Mouse (Mus musculus) MEL (cell line): Measurements from ENCODE around the gene Ak4. TPM values are rescaled to one million over a fixed set of nuclear protein-coding genes. Genes with fewer than 3 reads are reported as not detected.

Experiments
- DNase-seq: peaks from one replicate; pipeline ENCODE4 v3.0.0; 2011; ENCODE audit warnings: low read depth, low spot score
- H3K27ac ChIP-seq: 2 replicates; pipeline ENCODE4 v1.5.1; 2012; ENCODE audit warnings: low read depth, mild to moderate bottlenecking, control low read depth, low read length, moderate library complexity; ENCODE audit not compliant: control insufficient read depth
- H3K27me3 ChIP-seq, 2 experiments: fragments of 150-350 bp in 1 of 2; sonication (generic) in 1 of 2; 2 replicates each; pipeline ENCODE4 v1.6.1; 2012; ENCODE audit warnings: low read length in 2 of 2, mild to moderate bottlenecking in 2 of 2, improper control_type of control experiment in 1 of 2, moderate library complexity in 1 of 2; ENCODE audit not compliant: insufficient read depth in 2 of 2, control insufficient read depth in 1 of 2
- H3K36me3 ChIP-seq, 2 experiments: 2 replicates each; pipeline ENCODE4 v1.6.1; 2012 to 2014; ENCODE audit warnings: low read length in 2 of 2, improper control_type of control experiment in 1 of 2, inconsistent platforms in 1 of 2, mild to moderate bottlenecking in 1 of 2; ENCODE audit not compliant: insufficient read depth in 2 of 2, control insufficient read depth in 1 of 2
- H3K4me1 ChIP-seq, 2 experiments: fragments of 150-350 bp in 1 of 2; sonication (generic) in 1 of 2; 2 replicates each; pipeline ENCODE4 v1.6.1; 2012; ENCODE audit warnings: low read length in 2 of 2, improper control_type of control experiment in 1 of 2, mild to moderate bottlenecking in 1 of 2; ENCODE audit not compliant: insufficient read depth in 2 of 2, control insufficient read depth in 1 of 2
- H3K4me3 ChIP-seq, 2 experiments: fragments of 150-350 bp in 1 of 2; sonication (generic) in 1 of 2; 2 replicates each; pipeline ENCODE4 v1.5.1; 2012; ENCODE audit warnings: low read depth in 2 of 2, low read length in 2 of 2, mild to moderate bottlenecking in 2 of 2, moderate library complexity in 2 of 2, control low read depth in 1 of 2, improper control_type of control experiment in 1 of 2; ENCODE audit not compliant: control insufficient read depth in 1 of 2, insufficient read depth in 1 of 2
- H3K79me2 ChIP-seq: 2 replicates; pipeline ENCODE4 v1.6.1; 2012; ENCODE audit warnings: mild to moderate bottlenecking, low read length, moderate library complexity; ENCODE audit not compliant: control insufficient read depth, poor library complexity, insufficient read depth
- H3K9ac ChIP-seq: 2 replicates; pipeline ENCODE4 v1.6.1; 2012; ENCODE audit warnings: low read depth, mild to moderate bottlenecking, control low read depth, low read length, moderate library complexity; ENCODE audit not compliant: control insufficient read depth, poor library complexity, severe bottlenecking
- H3K9me3 ChIP-seq: fragments of 150-350 bp; sonication (generic); replicated peaks from 2 replicates; pipeline ENCODE4 v1.6.1; 2012; ENCODE audit warnings: mild to moderate bottlenecking, low read length, improper control_type of control experiment, moderate library complexity; ENCODE audit not compliant: insufficient read depth
- BHLHE40 ChIP-seq: IDR thresholded peaks from 2 replicates; pipeline ENCODE4 v1.6.1; 2012; ENCODE audit warnings: low read depth, mild to moderate bottlenecking, inconsistent platforms, low read length, improper control_type of control experiment, borderline replicate concordance
- CHD2 ChIP-seq: IDR thresholded peaks from 2 replicates; pipeline ENCODE4 v1.6.1; 2011; ENCODE audit warnings: low read length, improper control_type of control experiment
- CTCF ChIP-seq, 3 experiments: IDR thresholded peaks in 2 of 3; conservative IDR thresholded peaks in 1 of 3; 2 replicates each; pipeline ENCODE4 v1.5.1; 2011 to 2012; ENCODE audit warnings: low read length in 3 of 3, low read depth in 2 of 3, mild to moderate bottlenecking in 2 of 3, improper control_type of control experiment in 1 of 3, inconsistent platforms in 1 of 3, mixed read lengths in 1 of 3, moderate library complexity in 1 of 3; ENCODE audit not compliant: control insufficient read depth in 1 of 3, insufficient read depth in 1 of 3, poor library complexity in 1 of 3, severe bottlenecking in 1 of 3
- E2F4 ChIP-seq: IDR thresholded peaks from 2 replicates; pipeline ENCODE4 v1.6.1; 2011; ENCODE audit warnings: low read depth, low read length, improper control_type of control experiment, borderline replicate concordance
- ELF1 ChIP-seq: IDR thresholded peaks from 2 replicates; pipeline ENCODE4 v1.6.1; 2014; ENCODE audit warnings: low read depth, mild to moderate bottlenecking, inconsistent platforms, low read length, improper control_type of control experiment, moderate library complexity
- EP300 ChIP-seq, 2 experiments: IDR thresholded peaks; 2 replicates each; pipeline ENCODE4 v1.6.1; 2011; ENCODE audit warnings: improper control_type of control experiment in 2 of 2, low read length in 2 of 2, low read depth in 1 of 2, mild to moderate bottlenecking in 1 of 2
- ETS1 ChIP-seq: IDR thresholded peaks from 2 replicates; pipeline ENCODE4 v1.6.1; 2012; ENCODE audit warnings: low read depth, mild to moderate bottlenecking, inconsistent platforms, low read length, improper control_type of control experiment, moderate library complexity
- GABPA ChIP-seq: IDR thresholded peaks from 2 replicates; pipeline ENCODE4 v1.6.1; 2012; ENCODE audit warnings: low read depth, mild to moderate bottlenecking, inconsistent platforms, low read length, improper control_type of control experiment, moderate library complexity
- GATA1 ChIP-seq: IDR thresholded peaks from 2 replicates; pipeline ENCODE4 v1.6.1; 2011; ENCODE audit warnings: low read depth, low read length, improper control_type of control experiment
- HCFC1 ChIP-seq: IDR thresholded peaks from 2 replicates; pipeline ENCODE4 v1.6.1; 2012; ENCODE audit warnings: low read depth, mild to moderate bottlenecking, inconsistent platforms, low read length, improper control_type of control experiment, moderate library complexity
- KAT2A ChIP-seq: conservative IDR thresholded peaks from 2 replicates; pipeline ENCODE4 v1.6.1; 2012; ENCODE audit warnings: low read depth, low read length, improper control_type of control experiment, inconsistent platforms
- MAFK ChIP-seq: IDR thresholded peaks from 2 replicates; pipeline ENCODE4 v1.6.1; 2011; ENCODE audit warnings: low read depth, mild to moderate bottlenecking, low read length, improper control_type of control experiment, borderline replicate concordance
- MAX ChIP-seq: IDR thresholded peaks from 2 replicates; pipeline ENCODE4 v1.6.1; 2011; ENCODE audit warnings: low read length, improper control_type of control experiment
- MAZ ChIP-seq: IDR thresholded peaks from 2 replicates; pipeline ENCODE4 v1.6.1; 2012; ENCODE audit warnings: low read depth, mild to moderate bottlenecking, inconsistent platforms, low read length, improper control_type of control experiment
- MYB ChIP-seq: IDR thresholded peaks from 2 replicates; pipeline ENCODE4 v1.6.1; 2011; ENCODE audit warnings: mild to moderate bottlenecking, low read depth, low read length, improper control_type of control experiment
- MYC ChIP-seq: IDR thresholded peaks from 2 replicates; pipeline ENCODE4 v1.6.1; 2011; ENCODE audit warnings: low read depth, mild to moderate bottlenecking, low read length, improper control_type of control experiment, moderate library complexity
- NELFE ChIP-seq: IDR thresholded peaks from 2 replicates; pipeline ENCODE4 v1.6.1; 2011; ENCODE audit warnings: low read depth, low read length, improper control_type of control experiment
- NRF1 ChIP-seq: IDR thresholded peaks from 2 replicates; pipeline ENCODE4 v1.6.1; 2014; ENCODE audit warnings: low read depth, mild to moderate bottlenecking, inconsistent platforms, low read length, improper control_type of control experiment, moderate library complexity; ENCODE audit not compliant: poor library complexity, insufficient read depth, severe bottlenecking
- POLR2A ChIP-seq, 2 experiments: IDR thresholded peaks; 2 replicates each; pipeline ENCODE4 v1.6.1; 2011 to 2012; ENCODE audit warnings: low read length in 2 of 2, mild to moderate bottlenecking in 2 of 2, control low read depth in 1 of 2, improper control_type of control experiment in 1 of 2, low read depth in 1 of 2, moderate library complexity in 1 of 2; ENCODE audit not compliant: control insufficient read depth in 1 of 2, insufficient read depth in 1 of 2, poor library complexity in 1 of 2
- POLR2AphosphoS2 ChIP-seq: IDR thresholded peaks from 2 replicates; pipeline ENCODE4 v1.6.1; 2011; ENCODE audit warnings: low read length, improper control_type of control experiment
- POLR2AphosphoS5 ChIP-seq: IDR thresholded peaks from 2 replicates; pipeline ENCODE4 v1.6.1; 2012; ENCODE audit warnings: low read depth, borderline replicate concordance, mild to moderate bottlenecking, inconsistent platforms, low read length, moderate library complexity, mixed read lengths
- RAD21 ChIP-seq: IDR thresholded peaks from 2 replicates; pipeline ENCODE4 v1.6.1; 2011; ENCODE audit warnings: mild to moderate bottlenecking, low read depth, low read length, improper control_type of control experiment
- RCOR1 ChIP-seq: IDR thresholded peaks from 2 replicates; pipeline ENCODE4 v1.6.1; 2012; ENCODE audit warnings: low read depth, mild to moderate bottlenecking, inconsistent platforms, low read length, improper control_type of control experiment
- SMC3 ChIP-seq: IDR thresholded peaks from 2 replicates; pipeline ENCODE4 v1.6.1; 2011; ENCODE audit warnings: low read depth, low read length, improper control_type of control experiment
- TAL1 ChIP-seq: IDR thresholded peaks from 2 replicates; pipeline ENCODE4 v1.6.1; 2012; ENCODE audit warnings: mild to moderate bottlenecking, inconsistent platforms, low read length, moderate library complexity, mixed read lengths
- TBP ChIP-seq: IDR thresholded peaks from 2 replicates; pipeline ENCODE4 v1.8.0; 2011; ENCODE audit warnings: low read depth, low read length, improper control_type of control experiment
- UBTF ChIP-seq: IDR thresholded peaks from 2 replicates; pipeline ENCODE4 v1.6.1; 2012; ENCODE audit warnings: low read depth, mild to moderate bottlenecking, inconsistent platforms, low read length, improper control_type of control experiment, moderate library complexity, borderline replicate concordance; ENCODE audit not compliant: insufficient read depth
- USF1 ChIP-seq: IDR thresholded peaks from 2 replicates; pipeline ENCODE4 v1.6.1; 2014; ENCODE audit warnings: low read depth, mild to moderate bottlenecking, inconsistent platforms, low read length, improper control_type of control experiment, moderate library complexity
- ZC3H11A ChIP-seq: IDR thresholded peaks from 2 replicates; pipeline ENCODE4 v1.6.1; 2012; ENCODE audit warnings: low read depth, mild to moderate bottlenecking, inconsistent platforms, low read length, improper control_type of control experiment
- ZKSCAN1 ChIP-seq: IDR thresholded peaks from 2 replicates; pipeline ENCODE4 v1.6.1; 2012; ENCODE audit warnings: low read depth, mild to moderate bottlenecking, inconsistent platforms, low read length, improper control_type of control experiment, moderate library complexity
- polyA plus RNA-seq, 2 experiments: library from polyadenylated mRNA; stranded (reverse) in 1 of 2; unstranded in 1 of 2; fragments of >175 nt in 1 of 2; fragments of >200 nt in 1 of 2; gene quantifications; 2 replicates each; pipeline versions ENCODE4 v1.2.1 to v1.2.4; 2012; ENCODE audit warnings: low replicate concordance in 2 of 2, low read depth in 1 of 2; ENCODE audit not compliant: insufficient read length in 2 of 2, insufficient read depth in 1 of 2, missing spikeins in 1 of 2
- total RNA-seq: library from RNA; depleted of rRNA; stranded (reverse); fragments of 300-350 nt; gene quantifications from 2 replicates; pipeline ENCODE4 v1.2.3, GENCODE M21; 2012

Gene Ak4
- total and polyA plus RNA-seq, 3 experiments: 18.3 to 25.4 TPM; not detected in 1

- no peak for DNase-seq
- H3K9ac ChIP-seq: no peak overlapping the region
- H3K4me3 ChIP-seq: no peak overlapping the region
- H3K36me3 ChIP-seq: peaks cover 0 to 10% of the 10 kb centered on the region in 2 experiments; a peak in 2 of 4 replicates
- no peak overlapping the region for H3K27ac ChIP-seq
- H3K79me2 ChIP-seq: peaks cover 4% of the 10 kb centered on the region; the same call in 1 of the 2 replicates
- no peaks in the 10 kb centered on the region for H3K27me3 ChIP-seq
- peaks cover 3 to 15% of the 10 kb centered on the region in 2 experiments for H3K4me1 ChIP-seq
- H3K9me3 ChIP-seq: no peaks in the 10 kb centered on the region
- TF ChIP-seq ELF1 (no peak), E2F4 (no peak), TBP (no peak), USF1 (no peak), NELFE (no peak), POLR2A (IDR thresholded peaks at IDR 0.05; ENCODE audit: control insufficient read depth in 1 of 2, insufficient read depth in 1 of 2, low read depth in 1 of 2, low read length in 2 of 2, poor library complexity in 1 of 2) (no peak), MAZ (no peak), CTCF (IDR thresholded peaks at IDR 0.05 in 2 of 3, conservative IDR thresholded peaks at IDR 0.05 in 1 of 3; ENCODE audit: control insufficient read depth in 1 of 3, insufficient read depth in 1 of 3, low read depth in 2 of 3, low read length in 3 of 3, poor library complexity in 1 of 3, severe bottlenecking in 1 of 3) (no peak), RCOR1 (no peak), MYC (no peak), TAL1 (no peak), GABPA (no peak), MAFK (no peak), POLR2AphosphoS2 (no peak), ZKSCAN1 (no peak), SMC3 (no peak), MYB (no peak), KAT2A (no peak), RAD21 (no peak)
Observed at GRCm38 (mm10) chr4:101442791-101443190, 23.7 kb downstream of the Ak4 start.

- peaks cover 3 to 15% of the 10 kb centered on the region in 2 experiments for H3K4me1 ChIP-seq
- peaks cover 0 to 10% of the 10 kb centered on the region in 2 experiments; a peak in 2 of 4 replicates for H3K36me3 ChIP-seq
- no peak for TF ChIP-seq POLR2AphosphoS5
- TF ChIP-seq HCFC1: no peak
- TF ChIP-seq UBTF: no peak
- no peak for TF ChIP-seq RAD21
- no peak for TF ChIP-seq CHD2
- TF ChIP-seq CTCF (IDR thresholded peaks at IDR 0.05 in 2 of 3, conservative IDR thresholded peaks at IDR 0.05 in 1 of 3; ENCODE audit: control insufficient read depth in 1 of 3, insufficient read depth in 1 of 3, low read depth in 2 of 3, low read length in 3 of 3, poor library complexity in 1 of 3, severe bottlenecking in 1 of 3): no peak
- no peak for TF ChIP-seq NELFE
- TF ChIP-seq NRF1: no peak
- no peak for TF ChIP-seq MYC
- no peak for TF ChIP-seq ELF1
- peak; percentile 57 for TF ChIP-seq GATA1
- no peak for TF ChIP-seq ZC3H11A
- TF ChIP-seq MAX: no peak
- TF ChIP-seq BHLHE40: no peak
- TF ChIP-seq EP300 (IDR thresholded peaks at IDR 0.05; ENCODE audit: low read depth in 1 of 2, low read length in 2 of 2): peak; percentile 9 to 57; a peak in 3 of 4 replicates
- no peak for TF ChIP-seq RCOR1
- no peak for TF ChIP-seq E2F4
- TF ChIP-seq ETS1: peak; percentile 56; the same call in 1 of the 2 replicates
Observed at GRCm38 (mm10) chr4:101443419-101443991, 24.4 kb downstream of the Ak4 start.

More at GRCm38 (mm10) chr4:101443419-101443991, 24.4 kb downstream of the Ak4 start:
- Histone ChIP-seq H3K27me3 (no peaks in the 10 kb centered on the region), H3K9ac (no peak overlapping the region), H3K4me3 (no peak overlapping the region), H3K79me2 (peaks cover 4% of the 10 kb centered on the region; the same call in 1 of the 2 replicates), H3K9me3 (no peaks in the 10 kb centered on the region), H3K27ac (no peak overlapping the region)
- DNase-seq: peak; percentile 72
